Mouse (Mus musculus) stomach, postnatal 0 days (tissue): ENCODE data around the gene Ptprt.

Source experiments
- CTCF ChIP-seq: IDR thresholded peaks from 2 replicates; pipeline ENCODE4 v1.5.1; 2016; ENCODE audit warnings: antibody characterized with exemption, low read depth, mild to moderate bottlenecking, moderate library complexity
- EP300 ChIP-seq: optimal IDR thresholded peaks from 2 replicates; pipeline ENCODE3; 2016; ENCODE audit warnings: antibody characterized with exemption

GRCm38 (mm10) chr2:162001016-162001415 is 659.9 kb downstream of the Ptprt start:
- TF ChIP-seq EP300 = no peak
- no peak for TF ChIP-seq CTCF
